Mouse (Mus musculus) midbrain, embryonic 11.5 days (tissue): Measurements from ENCODE around the gene Ankrd6. TPM values are rescaled to one million over a fixed set of nuclear protein-coding genes. Genes with fewer than 3 reads are reported as not detected.

ENCODE experiments used
- ATAC-seq: fragments of 200-750 bp; cut with Nextera tagmentation; 2 replicates; pipeline ENCODE4 v1.8.0; 2017; ENCODE audit warnings: moderate TSS enrichment, moderate library complexity; ENCODE audit not compliant: low FRiP score
- DNase-seq: peaks from one replicate; pipeline ENCODE4 v3.0.0; 2015; ENCODE audit warnings: low spot score; ENCODE audit errors: missing footprints
- H3K27ac ChIP-seq: fragments of 300-500 bp; sonication (generic); 2 replicates; pipeline ENCODE4 v1.5.1; 2014; ENCODE audit warnings: low read depth, low read length
- H3K27me3 ChIP-seq: fragments of 300-500 bp; sonication (generic); 2 replicates; pipeline ENCODE4 v1.6.1; 2014; ENCODE audit warnings: mild to moderate bottlenecking, low read length, moderate library complexity, mixed read lengths; ENCODE audit not compliant: control insufficient read depth, insufficient read depth
- H3K36me3 ChIP-seq: fragments of 300-500 bp; sonication (generic); 2 replicates; pipeline ENCODE4 v1.6.1; 2014; ENCODE audit warnings: mild to moderate bottlenecking, low read length, moderate library complexity, mixed read lengths; ENCODE audit not compliant: control insufficient read depth, insufficient read depth
- H3K4me1 ChIP-seq: fragments of 300-500 bp; sonication (generic); 2 replicates; pipeline ENCODE4 v1.6.1; 2014; ENCODE audit warnings: low read length; ENCODE audit not compliant: control insufficient read depth, insufficient read depth
- H3K4me2 ChIP-seq: fragments of 300-500 bp; sonication (generic); 2 replicates; pipeline ENCODE4 v1.6.1; 2014; ENCODE audit warnings: mild to moderate bottlenecking, moderate library complexity
- H3K4me3 ChIP-seq: fragments of 300-500 bp; sonication (generic); 2 replicates; pipeline ENCODE4 v1.5.1; 2014; ENCODE audit warnings: low read depth, low read length
- H3K9ac ChIP-seq: fragments of 300-500 bp; sonication (generic); 2 replicates; pipeline ENCODE4 v1.6.1; 2014; ENCODE audit warnings: low read length
- H3K9me3 ChIP-seq: fragments of 300-500 bp; sonication (generic); 2 replicates; pipeline ENCODE4 v1.6.1; 2016; ENCODE audit warnings: low read length; ENCODE audit not compliant: control insufficient read depth
- WGBS: fragments of 180-500 bp; shearing (Covaris S2); extraction: QIAGEN DNeasy Blood & Tissue Kit; methylation state at CpG from one replicate; pipeline ENCODE4 v1.1.7; 2014; 5-methylcytosine and 5-hydroxymethylcytosine counted together
- polyA plus RNA-seq: library from polyadenylated mRNA; unstranded; fragments of >200 nt; fragmentation: Nextera tagmentation; extraction: Ambion mirVana; gene quantifications from 2 replicates; pipeline ENCODE4 v1.2.1, GENCODE M21; 2014

Gene Ankrd6
- polyA plus RNA-seq, 1 experiment from 2014 or later: 33.2 TPM

- Histone ChIP-seq H3K27ac (no peak overlapping the region), H3K36me3 (no peaks in the 10 kb centered on the region), H3K9me3 (no peaks in the 10 kb centered on the region), H3K4me2 (no peak overlapping the region), H3K4me3 (no peak overlapping the region), H3K27me3 (no peaks in the 10 kb centered on the region), H3K4me1 (no peaks in the 10 kb centered on the region), H3K9ac (no peak overlapping the region)
- WGBS: 88% methylated on average over 4 of the region's 4 CpGs
- ATAC-seq (no peak), DNase-seq (no peak)
These were observed 76.0 kb downstream of the Ankrd6 start for GRCm38 (mm10) chr4:32874669-32875068.

- no peaks in the 10 kb centered on the region for H3K27me3 ChIP-seq
- no peak overlapping the region for H3K4me3 ChIP-seq
- H3K36me3 ChIP-seq: no peaks in the 10 kb centered on the region
- DNase-seq (no peak), ATAC-seq (no peak)
- H3K4me1 ChIP-seq: no peaks in the 10 kb centered on the region
- no peaks in the 10 kb centered on the region for H3K9me3 ChIP-seq
- WGBS: 83% methylated on average over 8 of the region's 8 CpGs
- H3K4me2 ChIP-seq: no peak overlapping the region
- no peak overlapping the region for H3K9ac ChIP-seq
- no peak overlapping the region for H3K27ac ChIP-seq
These were observed 78.4 kb downstream of the Ankrd6 start for GRCm38 (mm10) chr4:32872189-32872749.

- DNase-seq: no peak
- Histone ChIP-seq H3K27me3 (no peaks in the 10 kb centered on the region), H3K4me1 (peaks cover 5% of the 10 kb centered on the region), H3K4me3 (no peak overlapping the region), H3K36me3 (no peaks in the 10 kb centered on the region), H3K27ac (no peak overlapping the region), H3K4me2 (no peak overlapping the region), H3K9me3 (no peaks in the 10 kb centered on the region), H3K9ac (no peak overlapping the region)
- 84% methylated on average over 9 of the region's 9 CpGs for WGBS
- ATAC-seq: no peak
These were observed 81.3 kb downstream of the Ankrd6 start for GRCm38 (mm10) chr4:32869370-32869769.

GRCm38 (mm10) chr4:32868858-32869257 is 81.8 kb downstream of the Ankrd6 start:
- 84% methylated on average over 8 of the region's 8 CpGs for WGBS
- no peaks in the 10 kb centered on the region for H3K36me3 ChIP-seq
- H3K27ac ChIP-seq: no peak overlapping the region
- DNase-seq: no peak
- peaks cover 10% of the 10 kb centered on the region for H3K4me1 ChIP-seq
- H3K4me3 ChIP-seq: no peak overlapping the region
- ATAC-seq: no peak
- H3K9ac ChIP-seq: no peak overlapping the region
- H3K27me3 ChIP-seq: no peaks in the 10 kb centered on the region
- H3K4me2 ChIP-seq: no peak overlapping the region
- H3K9me3 ChIP-seq: no peaks in the 10 kb centered on the region

- Histone ChIP-seq H3K9me3 (no peaks in the 10 kb centered on the region), H3K4me3 (no peak overlapping the region), H3K27ac (no peak overlapping the region), H3K4me2 (no peak overlapping the region), H3K27me3 (no peaks in the 10 kb centered on the region), H3K4me1 (peaks cover 15% of the 10 kb centered on the region), H3K36me3 (no peaks in the 10 kb centered on the region), H3K9ac (no peak overlapping the region)
- 89% methylated on average over 4 of the region's 4 CpGs for WGBS
- ATAC-seq (no peak), DNase-seq (no peak)
These were observed 82.2 kb downstream of the Ankrd6 start for GRCm38 (mm10) chr4:32868437-32868836.

GRCm38 (mm10) chr4:32867460-32867859 is 83.2 kb downstream of the Ankrd6 start:
- H3K4me2 ChIP-seq: no peak overlapping the region
- no peaks in the 10 kb centered on the region for H3K27me3 ChIP-seq
- H3K9me3 ChIP-seq: no peaks in the 10 kb centered on the region
- H3K4me1 ChIP-seq: peaks cover 24% of the 10 kb centered on the region
- H3K9ac ChIP-seq: no peak overlapping the region
- H3K27ac ChIP-seq: no peak overlapping the region
- WGBS: 89% methylated on average over 6 of the region's 6 CpGs
- no peaks in the 10 kb centered on the region for H3K36me3 ChIP-seq
- DNase-seq (no peak), ATAC-seq (no peak)
- H3K4me3 ChIP-seq: no peak overlapping the region

- DNase-seq: no peak
- no peak for ATAC-seq
- Histone ChIP-seq H3K4me1 (peaks cover 48% of the 10 kb centered on the region), H3K4me3 (no peak overlapping the region), H3K27me3 (no peaks in the 10 kb centered on the region), H3K9me3 (no peaks in the 10 kb centered on the region), H3K27ac (no peak overlapping the region), H3K9ac (peak overlapping the region; percentile 49), H3K4me2 (no peak overlapping the region; the same call in 1 of the 2 replicates), H3K36me3 (no peaks in the 10 kb centered on the region)
- 89% methylated on average over 6 of the region's 6 CpGs for WGBS
These were observed 85.8 kb downstream of the Ankrd6 start for GRCm38 (mm10) chr4:32864867-32865242.

- peak overlapping the region; percentile 33 for H3K4me2 ChIP-seq
- DNase-seq (peak; percentile 93), ATAC-seq (no peak; the same call in 1 of the 2 replicates)
- 45% methylated on average over 31 of the region's 31 CpGs for WGBS
- H3K9me3 ChIP-seq: no peaks in the 10 kb centered on the region
- H3K4me1 ChIP-seq: peaks cover 50% of the 10 kb centered on the region
- peak overlapping the region; percentile 56 for H3K27ac ChIP-seq
- peak overlapping the region; percentile 49 for H3K9ac ChIP-seq
- peak overlapping the region; percentile 13; the same call in 1 of the 2 replicates for H3K4me3 ChIP-seq
- no peaks in the 10 kb centered on the region for H3K36me3 ChIP-seq
- H3K27me3 ChIP-seq: no peaks in the 10 kb centered on the region
These were observed 86.3 kb downstream of the Ankrd6 start for GRCm38 (mm10) chr4:32864131-32864866.

GRCm38 (mm10) chr4:32863447-32864130 is 87.1 kb downstream of the Ankrd6 start:
- 0 out of 2 replicates have a peak overlapping the region, but pooled peaks have one; percentile 13 for H3K4me3 ChIP-seq
- H3K36me3 ChIP-seq: no peaks in the 10 kb centered on the region
- ATAC-seq (peak; percentile 55), DNase-seq (peak; percentile 95)
- 12% methylated on average over 12 of the region's 12 CpGs for WGBS
- H3K9ac ChIP-seq: peak overlapping the region; percentile 49
- H3K27me3 ChIP-seq: no peaks in the 10 kb centered on the region
- H3K4me2 ChIP-seq: peak overlapping the region; percentile 33
- no peaks in the 10 kb centered on the region for H3K9me3 ChIP-seq
- peaks cover 50% of the 10 kb centered on the region for H3K4me1 ChIP-seq
- peak overlapping the region; percentile 56 for H3K27ac ChIP-seq
